Mouse (Mus musculus): ENCODE results near the gene Zfp61. TPM values are rescaled to one million over a fixed set of nuclear protein-coding genes. Genes with fewer than 3 reads are reported as not detected.

The Zfp61 gene
- total and polyA plus RNA-seq, 2 experiments from 2014 or later, result 3.4 to 6.8 TPM

- Histone ChIP-seq H3K4me1 (ENCODE audit: control insufficient read depth, insufficient read depth) (peaks cover 4% of the 10 kb centered on the region; the same call in 1 of the 2 replicates), H3K27me3 (ENCODE audit: control insufficient read depth, insufficient read depth, low read length) (no peaks in the 10 kb centered on the region), H3K4me3 (ENCODE audit: low read depth, low read length) (no peak overlapping the region), H3K9ac (replicated peaks; ENCODE audit: low read depth, low read length) (no peak overlapping the region), H3K4me2 (ENCODE audit: low read depth, low read length) (no peak overlapping the region), H3K36me3 (replicated peaks; ENCODE audit: control insufficient read depth, insufficient read depth, low read length) (peaks cover 56% of the 10 kb centered on the region), H3K27ac (ENCODE audit: low read depth) (no peak overlapping the region), H3K9me3 (replicated peaks; ENCODE audit: control insufficient read depth, low read length) (no peaks in the 10 kb centered on the region)
- WGBS, result 95% methylated on average over 7 of the region's 7 CpGs
- TF ChIP-seq CTCF (IDR thresholded peaks at IDR 0.05; ENCODE audit: low read depth) (no peak), EP300 (IDR thresholded peaks at IDR 0.05; ENCODE audit: low read depth) (no peak)
- DNase-seq (ENCODE audit: low spot score), result no peak
- ATAC-seq (ENCODE audit: insufficient read depth, low read depth), result no peak
Observed at GRCm38 (mm10) chr7:24295376-24295775, 5.7 kb downstream of the Zfp61 start.

GRCm38 (mm10) chr7:24294763-24295162 is 6.3 kb downstream of the Zfp61 start:
- Histone ChIP-seq H3K27me3 (ENCODE audit: control insufficient read depth, insufficient read depth, low read length) (no peaks in the 10 kb centered on the region), H3K9me3 (replicated peaks; ENCODE audit: control insufficient read depth, low read length) (no peaks in the 10 kb centered on the region), H3K27ac (ENCODE audit: low read depth) (no peak overlapping the region), H3K4me1 (ENCODE audit: control insufficient read depth, insufficient read depth) (peaks cover 2% of the 10 kb centered on the region; the same call in 1 of the 2 replicates), H3K4me2 (ENCODE audit: low read depth, low read length) (no peak overlapping the region), H3K9ac (replicated peaks; ENCODE audit: low read depth, low read length) (no peak overlapping the region), H3K4me3 (ENCODE audit: low read depth, low read length) (no peak overlapping the region), H3K36me3 (replicated peaks; ENCODE audit: control insufficient read depth, insufficient read depth, low read length) (peaks cover 60% of the 10 kb centered on the region)
- TF ChIP-seq EP300 (IDR thresholded peaks at IDR 0.05; ENCODE audit: low read depth) (no peak), CTCF (IDR thresholded peaks at IDR 0.05; ENCODE audit: low read depth) (no peak)
- 93% methylated on average over 4 of the region's 4 CpGs for WGBS
- ATAC-seq (ENCODE audit: insufficient read depth, low read depth) (no peak), DNase-seq (ENCODE audit: low spot score) (no peak)

- DNase-seq (ENCODE audit: low spot score), result no peak
- no peak for ATAC-seq (ENCODE audit: insufficient read depth, low read depth)
- H3K27ac ChIP-seq (ENCODE audit: low read depth), result no peak overlapping the region
- H3K9me3 ChIP-seq (replicated peaks; ENCODE audit: control insufficient read depth, low read length), result no peaks in the 10 kb centered on the region
- no peak overlapping the region for H3K4me3 ChIP-seq (ENCODE audit: low read depth, low read length)
- TF ChIP-seq EP300 (IDR thresholded peaks at IDR 0.05; ENCODE audit: low read depth) (no peak), CTCF (IDR thresholded peaks at IDR 0.05; ENCODE audit: low read depth) (no peak)
- peaks cover 60% of the 10 kb centered on the region for H3K36me3 ChIP-seq (replicated peaks; ENCODE audit: control insufficient read depth, insufficient read depth, low read length)
- no peak overlapping the region for H3K4me2 ChIP-seq (ENCODE audit: low read depth, low read length)
- WGBS, result 87% methylated on average over 12 of the region's 12 CpGs
- H3K9ac ChIP-seq (replicated peaks; ENCODE audit: low read depth, low read length), result no peak overlapping the region
- no peaks in the 10 kb centered on the region for H3K4me1 ChIP-seq (ENCODE audit: control insufficient read depth, insufficient read depth)
- H3K27me3 ChIP-seq (ENCODE audit: control insufficient read depth, insufficient read depth, low read length), result no peaks in the 10 kb centered on the region
Observed at GRCm38 (mm10) chr7:24293061-24293851, 7.8 kb downstream of the Zfp61 start.

GRCm38 (mm10) chr7:24291387-24292090 is 9.5 kb downstream of the Zfp61 start:
- H3K9me3 ChIP-seq (replicated peaks; ENCODE audit: control insufficient read depth, low read length), result no peaks in the 10 kb centered on the region
- WGBS, result 85% methylated on average over 27 of the region's 27 CpGs
- DNase-seq (ENCODE audit: low spot score) (no peak), ATAC-seq (ENCODE audit: insufficient read depth, low read depth) (no peak)
- TF ChIP-seq CTCF (IDR thresholded peaks at IDR 0.05; ENCODE audit: low read depth) (no peak), EP300 (IDR thresholded peaks at IDR 0.05; ENCODE audit: low read depth) (no peak)
- H3K27ac ChIP-seq (ENCODE audit: low read depth), result no peak overlapping the region
- peaks cover 57% of the 10 kb centered on the region for H3K36me3 ChIP-seq (replicated peaks; ENCODE audit: control insufficient read depth, insufficient read depth, low read length)
- no peaks in the 10 kb centered on the region for H3K4me1 ChIP-seq (ENCODE audit: control insufficient read depth, insufficient read depth)
- no peak overlapping the region for H3K4me3 ChIP-seq (ENCODE audit: low read depth, low read length)
- H3K9ac ChIP-seq (replicated peaks; ENCODE audit: low read depth, low read length), result no peak overlapping the region
- no peak overlapping the region for H3K4me2 ChIP-seq (ENCODE audit: low read depth, low read length)
- no peaks in the 10 kb centered on the region for H3K27me3 ChIP-seq (ENCODE audit: control insufficient read depth, insufficient read depth, low read length)

GRCm38 (mm10) chr7:24290106-24290693 is 10.8 kb downstream of the Zfp61 start:
- no peak overlapping the region for H3K4me2 ChIP-seq (ENCODE audit: low read depth, low read length)
- H3K27me3 ChIP-seq (ENCODE audit: control insufficient read depth, insufficient read depth, low read length), result no peaks in the 10 kb centered on the region
- H3K27ac ChIP-seq (ENCODE audit: low read depth), result no peak overlapping the region
- H3K9ac ChIP-seq (replicated peaks; ENCODE audit: low read depth, low read length), result no peak overlapping the region
- 94% methylated on average over 4 of the region's 4 CpGs for WGBS
- DNase-seq (ENCODE audit: low spot score) (no peak), ATAC-seq (ENCODE audit: insufficient read depth, low read depth) (no peak)
- no peaks in the 10 kb centered on the region for H3K4me1 ChIP-seq (ENCODE audit: control insufficient read depth, insufficient read depth)
- TF ChIP-seq CTCF (IDR thresholded peaks at IDR 0.05; ENCODE audit: low read depth), result no peak
- no peak for TF ChIP-seq EP300 (IDR thresholded peaks at IDR 0.05; ENCODE audit: low read depth)
- H3K4me3 ChIP-seq (ENCODE audit: low read depth, low read length), result no peak overlapping the region
- H3K9me3 ChIP-seq (replicated peaks; ENCODE audit: control insufficient read depth, low read length), result no peaks in the 10 kb centered on the region
- peaks cover 47% of the 10 kb centered on the region for H3K36me3 ChIP-seq (replicated peaks; ENCODE audit: control insufficient read depth, insufficient read depth, low read length)
